Mouse (Mus musculus): ENCODE results near the gene Clmn. TPM values are rescaled to one million over a fixed set of nuclear protein-coding genes. Genes with fewer than 3 reads are reported as not detected.

Clmn gene
- polyA plus RNA-seq, 1 experiment from 2014 or later: 1.5 TPM

- 79% methylated on average over 2 of the region's 2 CpGs for WGBS
- no peak for ATAC-seq (replicated peaks; ENCODE audit: low FRiP score)
- Histone ChIP-seq H3K4me1 (replicated peaks; ENCODE audit: control insufficient read depth, insufficient read depth, low read length) (peaks cover 6% of the 10 kb centered on the region), H3K9ac (ENCODE audit: low read depth, low read length) (no peak overlapping the region), H3K4me2 (no peak overlapping the region), H3K4me3 (ENCODE audit: low read depth, low read length) (no peak overlapping the region), H3K9me3 (ENCODE audit: control insufficient read depth, low read length) (no peaks in the 10 kb centered on the region), H3K36me3 (ENCODE audit: control insufficient read depth, insufficient read depth, low read length) (no peaks in the 10 kb centered on the region), H3K27me3 (replicated peaks; ENCODE audit: control insufficient read depth, insufficient read depth, low read length) (no peaks in the 10 kb centered on the region), H3K27ac (ENCODE audit: low read depth, low read length) (no peak overlapping the region)
- DNase-seq (ENCODE audit: low spot score): no peak
These were observed 10.1 kb downstream of the Clmn start for GRCm38 (mm10) chr12:104854826-104855225.

GRCm38 (mm10) chr12:104853374-104853773, 11.5 kb downstream of the Clmn start:
- H3K27ac ChIP-seq (ENCODE audit: low read depth, low read length): no peak overlapping the region
- H3K4me1 ChIP-seq (replicated peaks; ENCODE audit: control insufficient read depth, insufficient read depth, low read length): peaks cover 6% of the 10 kb centered on the region
- no peak overlapping the region for H3K9ac ChIP-seq (ENCODE audit: low read depth, low read length)
- no peaks in the 10 kb centered on the region for H3K36me3 ChIP-seq (ENCODE audit: control insufficient read depth, insufficient read depth, low read length)
- 78% methylated on average over 7 of the region's 7 CpGs for WGBS
- DNase-seq (ENCODE audit: low spot score) (no peak), ATAC-seq (replicated peaks; ENCODE audit: low FRiP score) (no peak)
- no peaks in the 10 kb centered on the region for H3K27me3 ChIP-seq (replicated peaks; ENCODE audit: control insufficient read depth, insufficient read depth, low read length)
- no peaks in the 10 kb centered on the region for H3K9me3 ChIP-seq (ENCODE audit: control insufficient read depth, low read length)
- H3K4me3 ChIP-seq (ENCODE audit: low read depth, low read length): no peak overlapping the region
- no peak overlapping the region for H3K4me2 ChIP-seq

- DNase-seq (ENCODE audit: low spot score) (peak; percentile 55), ATAC-seq (replicated peaks; ENCODE audit: low FRiP score) (peak; percentile 75)
- Histone ChIP-seq H3K9me3 (ENCODE audit: control insufficient read depth, low read length) (no peaks in the 10 kb centered on the region), H3K27me3 (replicated peaks; ENCODE audit: control insufficient read depth, insufficient read depth, low read length) (no peaks in the 10 kb centered on the region), H3K27ac (ENCODE audit: low read depth, low read length) (no peak overlapping the region), H3K9ac (ENCODE audit: low read depth, low read length) (no peak overlapping the region), H3K36me3 (ENCODE audit: control insufficient read depth, insufficient read depth, low read length) (no peaks in the 10 kb centered on the region), H3K4me3 (ENCODE audit: low read depth, low read length) (no peak overlapping the region; the same call in 1 of the 2 replicates), H3K4me2 (peak overlapping the region; percentile 52), H3K4me1 (replicated peaks; ENCODE audit: control insufficient read depth, insufficient read depth, low read length) (peaks cover 6% of the 10 kb centered on the region)
- WGBS: 32% methylated on average over 16 of the region's 16 CpGs
These were observed 13.0 kb downstream of the Clmn start for GRCm38 (mm10) chr12:104851711-104852508.

- H3K4me1 ChIP-seq (replicated peaks; ENCODE audit: control insufficient read depth, insufficient read depth, low read length): peaks cover 6% of the 10 kb centered on the region
- H3K4me3 ChIP-seq (ENCODE audit: low read depth, low read length): no peak overlapping the region
- no peaks in the 10 kb centered on the region for H3K27me3 ChIP-seq (replicated peaks; ENCODE audit: control insufficient read depth, insufficient read depth, low read length)
- H3K9me3 ChIP-seq (ENCODE audit: control insufficient read depth, low read length): no peaks in the 10 kb centered on the region
- H3K4me2 ChIP-seq: no peak overlapping the region
- no peak overlapping the region for H3K27ac ChIP-seq (ENCODE audit: low read depth, low read length)
- DNase-seq (ENCODE audit: low spot score) (no peak), ATAC-seq (replicated peaks; ENCODE audit: low FRiP score) (no peak)
- no peak overlapping the region for H3K9ac ChIP-seq (ENCODE audit: low read depth, low read length)
- H3K36me3 ChIP-seq (ENCODE audit: control insufficient read depth, insufficient read depth, low read length): no peaks in the 10 kb centered on the region
- 83% methylated on average over 7 of the region's 7 CpGs for WGBS
These were observed 14.8 kb downstream of the Clmn start for GRCm38 (mm10) chr12:104850119-104850518.

- Histone ChIP-seq H3K27me3 (replicated peaks; ENCODE audit: control insufficient read depth, insufficient read depth, low read length) (no peaks in the 10 kb centered on the region), H3K36me3 (ENCODE audit: control insufficient read depth, insufficient read depth, low read length) (no peaks in the 10 kb centered on the region), H3K27ac (ENCODE audit: low read depth, low read length) (no peak overlapping the region), H3K4me3 (ENCODE audit: low read depth, low read length) (no peak overlapping the region), H3K4me2 (no peak overlapping the region), H3K9me3 (ENCODE audit: control insufficient read depth, low read length) (no peaks in the 10 kb centered on the region), H3K9ac (ENCODE audit: low read depth, low read length) (no peak overlapping the region), H3K4me1 (replicated peaks; ENCODE audit: control insufficient read depth, insufficient read depth, low read length) (peaks cover 6% of the 10 kb centered on the region)
- DNase-seq (ENCODE audit: low spot score): no peak
- no peak for ATAC-seq (replicated peaks; ENCODE audit: low FRiP score)
- 84% methylated on average over 9 of the region's 9 CpGs for WGBS
These were observed 16.2 kb downstream of the Clmn start for GRCm38 (mm10) chr12:104848667-104849066.

- no peak overlapping the region for H3K9ac ChIP-seq (ENCODE audit: low read depth, low read length)
- no peaks in the 10 kb centered on the region for H3K27me3 ChIP-seq (replicated peaks; ENCODE audit: control insufficient read depth, insufficient read depth, low read length)
- H3K27ac ChIP-seq (ENCODE audit: low read depth, low read length): no peak overlapping the region
- H3K4me3 ChIP-seq (ENCODE audit: low read depth, low read length): no peak overlapping the region
- no peak overlapping the region for H3K4me2 ChIP-seq
- H3K4me1 ChIP-seq (replicated peaks; ENCODE audit: control insufficient read depth, insufficient read depth, low read length): peaks cover 6% of the 10 kb centered on the region
- no peak for ATAC-seq (replicated peaks; ENCODE audit: low FRiP score)
- H3K9me3 ChIP-seq (ENCODE audit: control insufficient read depth, low read length): no peaks in the 10 kb centered on the region
- 86% methylated on average over 4 of the region's 4 CpGs for WGBS
- no peaks in the 10 kb centered on the region for H3K36me3 ChIP-seq (ENCODE audit: control insufficient read depth, insufficient read depth, low read length)
- no peak for DNase-seq (ENCODE audit: low spot score)
These were observed 17.6 kb downstream of the Clmn start for GRCm38 (mm10) chr12:104847227-104847626.

GRCm38 (mm10) chr12:104845707-104846106, 19.2 kb downstream of the Clmn start:
- Histone ChIP-seq H3K4me1 (replicated peaks; ENCODE audit: control insufficient read depth, insufficient read depth, low read length) (no peaks in the 10 kb centered on the region), H3K4me2 (peak overlapping the region; percentile 56), H3K27ac (ENCODE audit: low read depth, low read length) (no peak overlapping the region), H3K36me3 (ENCODE audit: control insufficient read depth, insufficient read depth, low read length) (no peaks in the 10 kb centered on the region), H3K9ac (ENCODE audit: low read depth, low read length) (no peak overlapping the region), H3K9me3 (ENCODE audit: control insufficient read depth, low read length) (no peaks in the 10 kb centered on the region), H3K4me3 (ENCODE audit: low read depth, low read length) (peak overlapping the region; percentile 5; the same call in 1 of the 2 replicates), H3K27me3 (replicated peaks; ENCODE audit: control insufficient read depth, insufficient read depth, low read length) (no peaks in the 10 kb centered on the region)
- WGBS: 5% methylated on average over 11 of the region's 11 CpGs
- ATAC-seq (replicated peaks; ENCODE audit: low FRiP score) (peak; percentile 56), DNase-seq (ENCODE audit: low spot score) (no peak)

- DNase-seq (ENCODE audit: low spot score): no peak
- no peak overlapping the region for H3K4me3 ChIP-seq (ENCODE audit: low read depth, low read length)
- no peaks in the 10 kb centered on the region for H3K36me3 ChIP-seq (ENCODE audit: control insufficient read depth, insufficient read depth, low read length)
- peak overlapping the region; percentile 56; the same call in 1 of the 2 replicates for H3K4me2 ChIP-seq
- no peak overlapping the region for H3K27ac ChIP-seq (ENCODE audit: low read depth, low read length)
- H3K4me1 ChIP-seq (replicated peaks; ENCODE audit: control insufficient read depth, insufficient read depth, low read length): no peaks in the 10 kb centered on the region
- no peaks in the 10 kb centered on the region for H3K9me3 ChIP-seq (ENCODE audit: control insufficient read depth, low read length)
- no peaks in the 10 kb centered on the region; the same call in 1 of the 2 replicates for H3K27me3 ChIP-seq (replicated peaks; ENCODE audit: control insufficient read depth, insufficient read depth, low read length)
- ATAC-seq (replicated peaks; ENCODE audit: low FRiP score): no peak
- WGBS: 64% methylated on average over 4 of the region's 4 CpGs
- no peak overlapping the region for H3K9ac ChIP-seq (ENCODE audit: low read depth, low read length)
These were observed 19.9 kb downstream of the Clmn start for GRCm38 (mm10) chr12:104844989-104845388.

GRCm38 (mm10) chr12:104844279-104844678, 20.6 kb downstream of the Clmn start:
- Histone ChIP-seq H3K4me3 (ENCODE audit: low read depth, low read length) (no peak overlapping the region), H3K27ac (ENCODE audit: low read depth, low read length) (no peak overlapping the region), H3K9ac (ENCODE audit: low read depth, low read length) (no peak overlapping the region), H3K4me1 (replicated peaks; ENCODE audit: control insufficient read depth, insufficient read depth, low read length) (no peaks in the 10 kb centered on the region), H3K27me3 (replicated peaks; ENCODE audit: control insufficient read depth, insufficient read depth, low read length) (no peaks in the 10 kb centered on the region; the same call in 1 of the 2 replicates), H3K36me3 (ENCODE audit: control insufficient read depth, insufficient read depth, low read length) (no peaks in the 10 kb centered on the region), H3K4me2 (no peak overlapping the region), H3K9me3 (ENCODE audit: control insufficient read depth, low read length) (no peaks in the 10 kb centered on the region)
- ATAC-seq (replicated peaks; ENCODE audit: low FRiP score) (no peak), DNase-seq (ENCODE audit: low spot score) (no peak)
- 71% methylated on average over 4 of the region's 4 CpGs for WGBS

All from liver, embryonic 11.5 days (tissue).